Mouse (Mus musculus) kidney, embryonic 16.5 days (tissue): ENCODE data around the gene Smco2. TPM values are rescaled to one million over a fixed set of nuclear protein-coding genes. Genes with fewer than 3 reads are reported as not detected.
"Not testable (repeated sequence)": the region's sequence is repeated elsewhere in the genome, so short reads cannot be mapped to it uniquely, and the experiment has no call there.

Source experiments
- ATAC-seq: fragments of 200-750 bp; cut with Nextera tagmentation; 2 replicates; pipeline ENCODE4 v1.8.0; 2017; ENCODE audit warnings: moderate TSS enrichment; ENCODE audit not compliant: low FRiP score, low TSS enrichment
- H3K27ac ChIP-seq: fragments of 300-500 bp; sonication (generic); 2 replicates; pipeline ENCODE4 v1.5.1; 2014; ENCODE audit warnings: low read length
- H3K27me3 ChIP-seq: fragments of 300-500 bp; sonication (generic); 2 replicates; pipeline ENCODE4 v1.6.1; 2014; ENCODE audit warnings: low read length, control low read depth, mixed read lengths; ENCODE audit not compliant: insufficient read depth
- H3K36me3 ChIP-seq: fragments of 300-500 bp; sonication (generic); 2 replicates; pipeline ENCODE4 v1.6.1; 2014; ENCODE audit warnings: low read length, control low read depth, mixed read lengths; ENCODE audit not compliant: insufficient read depth
- H3K4me1 ChIP-seq: fragments of 300-500 bp; sonication (generic); 2 replicates; pipeline ENCODE4 v1.6.1; 2014; ENCODE audit warnings: low read length, control low read depth, mixed read lengths; ENCODE audit not compliant: insufficient read depth
- H3K4me2 ChIP-seq: fragments of 300-500 bp; sonication (generic); replicated peaks from 2 replicates; pipeline ENCODE4 v1.6.1; 2014; ENCODE audit warnings: low read depth, low read length
- H3K4me3 ChIP-seq: fragments of 300-500 bp; sonication (generic); 2 replicates; pipeline ENCODE4 v1.5.1; 2014; ENCODE audit warnings: mild to moderate bottlenecking, low read length
- H3K9ac ChIP-seq: fragments of 300-500 bp; sonication (generic); replicated peaks from 2 replicates; pipeline ENCODE4 v1.6.1; 2014; ENCODE audit warnings: low read length
- H3K9me3 ChIP-seq: fragments of 300-500 bp; sonication (generic); 2 replicates; pipeline ENCODE4 v1.6.1; 2016; ENCODE audit warnings: low read length, control low read depth
- WGBS: fragments of 180-500 bp; shearing (Covaris S2); extraction: QIAGEN DNeasy Blood & Tissue Kit; methylation state at CpG from one replicate; pipeline ENCODE4 v1.1.7; 2014; 5-methylcytosine and 5-hydroxymethylcytosine counted together
- polyA plus RNA-seq: library from polyadenylated mRNA; unstranded; fragments of >200 nt; fragmentation: Nextera tagmentation; extraction: Ambion mirVana; gene quantifications from 2 replicates; pipeline ENCODE4 v1.2.1, GENCODE M21; 2015

Gene Smco2
- polyA plus RNA-seq, 1 experiment from 2014 or later: not detected

DNA sequence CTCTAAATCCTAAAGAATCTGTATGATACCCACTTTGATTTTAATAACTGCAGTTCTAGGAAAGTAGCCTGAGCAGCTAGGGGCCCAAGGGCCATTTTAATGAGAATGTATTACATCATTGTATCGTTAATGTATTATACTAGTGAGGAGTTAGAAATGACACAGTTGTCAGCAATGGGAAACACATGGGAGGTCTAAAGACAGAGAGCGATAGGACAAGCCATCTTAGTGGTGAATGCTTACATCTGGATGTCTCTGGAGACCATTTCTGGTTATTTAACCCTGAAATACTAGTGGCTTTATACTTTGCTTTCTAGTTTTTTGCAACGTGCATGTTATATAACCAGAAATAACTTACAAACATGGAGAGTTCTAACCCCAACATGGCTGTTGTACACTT is 2.0 kb downstream of the Smco2 start:
- no peaks in the 10 kb centered on the region for H3K36me3 ChIP-seq
- H3K4me1 ChIP-seq: no peaks in the 10 kb centered on the region
- H3K9ac ChIP-seq: no peak overlapping the region
- H3K4me2 ChIP-seq: no peak overlapping the region
- no peak overlapping the region for H3K4me3 ChIP-seq
- ATAC-seq: no peak
- H3K9me3 ChIP-seq: peaks cover 4% of the 10 kb centered on the region; the same call in 1 of the 2 replicates
- WGBS: 67% methylated on average over 3 of the region's 3 CpGs
- H3K27me3 ChIP-seq: no peaks in the 10 kb centered on the region
- no peak overlapping the region for H3K27ac ChIP-seq

DNA sequence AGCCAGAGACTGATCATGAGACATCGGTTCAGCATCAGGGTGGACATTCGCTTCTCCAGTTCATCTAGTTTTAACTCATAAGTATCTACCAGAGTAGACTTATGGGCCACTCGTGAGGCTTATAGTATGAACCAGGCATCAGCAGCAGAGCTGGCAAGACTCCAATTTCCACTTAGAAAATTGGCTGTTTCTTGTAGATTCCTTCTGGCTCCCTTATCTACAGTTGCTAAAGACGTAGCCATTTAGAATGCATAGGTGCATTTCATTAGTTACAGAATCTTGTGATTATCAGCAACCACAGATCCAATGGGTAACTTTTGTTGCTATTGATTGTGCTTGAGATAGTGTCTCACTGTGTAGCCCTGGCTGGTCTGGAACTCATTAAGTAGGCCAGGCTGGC is 2.8 kb downstream of the Smco2 start:
- no peak overlapping the region for H3K4me2 ChIP-seq
- no peak overlapping the region for H3K9ac ChIP-seq
- H3K27ac ChIP-seq: no peak overlapping the region
- ATAC-seq: no peak
- peaks cover 4% of the 10 kb centered on the region; the same call in 1 of the 2 replicates for H3K9me3 ChIP-seq
- WGBS: 72% methylated on average over 4 of the region's 4 CpGs
- H3K36me3 ChIP-seq: no peaks in the 10 kb centered on the region
- no peaks in the 10 kb centered on the region for H3K27me3 ChIP-seq
- no peaks in the 10 kb centered on the region for H3K4me1 ChIP-seq
- H3K4me3 ChIP-seq: no peak overlapping the region

DNA sequence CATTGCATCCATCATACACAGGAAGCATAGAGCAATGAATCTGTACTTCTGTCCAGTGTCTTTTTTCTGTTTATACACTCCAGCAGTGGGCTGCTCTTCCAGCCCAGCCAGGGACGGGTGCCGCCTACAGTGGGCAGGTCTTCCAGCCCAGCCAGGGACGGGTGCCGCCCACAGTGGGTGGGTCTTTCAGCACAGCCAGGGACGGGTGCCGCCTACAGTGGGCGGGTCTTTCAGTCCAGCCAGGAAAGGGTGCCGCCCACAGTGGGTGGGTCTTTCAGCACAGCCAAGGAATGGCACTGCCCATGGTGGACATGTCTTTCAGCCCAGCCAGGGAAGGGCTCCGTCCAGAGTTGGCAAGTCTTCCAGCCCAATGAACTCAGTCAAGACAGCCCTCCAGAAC is 5.3 kb downstream of the Smco2 start:
- no peak overlapping the region for H3K9ac ChIP-seq
- H3K4me2 ChIP-seq: no peak overlapping the region
- no peaks in the 10 kb centered on the region for H3K36me3 ChIP-seq
- H3K27me3 ChIP-seq: no peaks in the 10 kb centered on the region
- H3K27ac ChIP-seq: no peak overlapping the region
- 94% methylated on average over 9 of the region's 9 CpGs for WGBS
- ATAC-seq: peak; percentile 54; the same call in 1 of the 2 replicates
- H3K4me1 ChIP-seq: no peaks in the 10 kb centered on the region
- H3K9me3 ChIP-seq: peaks cover 4% of the 10 kb centered on the region; the same call in 1 of the 2 replicates
- no peak overlapping the region for H3K4me3 ChIP-seq

DNA sequence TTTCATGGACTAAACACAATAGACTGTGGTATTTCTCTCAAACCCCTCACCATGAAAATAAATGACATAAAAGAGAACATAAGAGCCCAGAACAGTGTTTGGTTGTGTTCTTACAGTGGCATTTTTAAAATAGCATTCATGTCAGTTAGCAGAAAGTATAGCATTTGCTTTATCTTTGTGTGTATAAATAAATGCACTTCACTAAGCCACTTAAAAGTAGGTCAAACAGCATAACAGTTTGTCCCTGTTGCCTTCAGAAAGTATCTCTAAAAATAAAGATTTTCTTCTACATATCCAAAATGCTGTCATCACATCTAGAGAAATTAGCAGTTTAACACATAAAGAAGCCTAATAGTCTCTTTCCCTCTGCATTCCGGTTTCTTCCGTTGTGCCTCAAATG is 7.5 kb downstream of the Smco2 start:
- WGBS: 92% methylated on average over 2 of the region's 2 CpGs
- no peak for ATAC-seq
- Histone ChIP-seq H3K4me2 (no peak overlapping the region), H3K4me1 (no peaks in the 10 kb centered on the region), H3K9me3 (peaks cover 4% of the 10 kb centered on the region; the same call in 1 of the 2 replicates), H3K4me3 (no peak overlapping the region), H3K36me3 (no peaks in the 10 kb centered on the region), H3K27ac (no peak overlapping the region), H3K9ac (no peak overlapping the region), H3K27me3 (no peaks in the 10 kb centered on the region)

DNA sequence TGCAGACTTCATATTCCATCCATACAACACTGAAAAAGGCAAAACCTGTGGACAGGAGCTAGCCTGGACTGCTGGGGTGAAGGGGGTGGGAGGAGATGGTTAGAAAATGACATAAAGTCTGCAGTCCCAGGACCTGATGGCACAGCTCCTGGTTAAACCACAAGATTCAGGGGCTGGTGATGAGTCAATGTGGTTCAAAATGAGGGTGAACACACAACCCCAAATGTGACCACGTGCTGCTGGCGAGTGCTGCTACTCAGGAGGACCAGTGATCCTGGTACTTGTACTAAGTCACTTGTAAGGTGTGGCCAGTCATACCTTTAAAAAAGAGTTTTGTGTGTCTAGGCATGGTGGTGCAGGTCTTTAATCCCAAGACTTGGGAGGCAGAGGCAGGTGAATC is 13.2 kb downstream of the Smco2 start:
- no peak overlapping the region for H3K4me3 ChIP-seq
- no peaks in the 10 kb centered on the region for H3K27me3 ChIP-seq
- H3K9ac ChIP-seq: no peak overlapping the region
- no peak for ATAC-seq
- no peaks in the 10 kb centered on the region for H3K9me3 ChIP-seq
- WGBS: 88% methylated on average over 2 of the region's 2 CpGs
- H3K4me2 ChIP-seq: no peak overlapping the region
- H3K27ac ChIP-seq: no peak overlapping the region
- H3K36me3 ChIP-seq: no peaks in the 10 kb centered on the region
- H3K4me1 ChIP-seq: no peaks in the 10 kb centered on the region

DNA sequence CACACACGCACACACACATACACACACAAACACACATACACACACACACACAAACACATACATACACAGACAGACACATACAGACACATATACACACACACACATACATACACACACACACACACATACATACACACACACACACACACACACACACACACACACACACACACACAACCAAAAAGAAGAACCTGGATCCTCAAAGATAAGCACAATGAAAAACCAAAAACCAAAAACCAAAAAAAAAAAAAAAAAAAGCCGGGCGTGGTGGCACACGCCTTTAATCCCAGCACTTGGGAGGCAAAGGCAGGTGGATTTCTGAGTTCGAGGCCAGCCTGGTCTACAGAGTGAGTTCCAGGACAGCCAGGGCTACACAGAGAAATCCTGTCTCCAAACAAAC is 14.5 kb downstream of the Smco2 start:
- H3K9me3 ChIP-seq, ATAC-seq, H3K4me1 ChIP-seq, H3K4me3 ChIP-seq, H3K36me3 ChIP-seq, H3K27ac ChIP-seq, H3K27me3 ChIP-seq, H3K4me2 ChIP-seq, H3K9ac ChIP-seq: not testable (repeated sequence)
- WGBS: 83% methylated on average over 2 of the region's 5 CpGs

DNA sequence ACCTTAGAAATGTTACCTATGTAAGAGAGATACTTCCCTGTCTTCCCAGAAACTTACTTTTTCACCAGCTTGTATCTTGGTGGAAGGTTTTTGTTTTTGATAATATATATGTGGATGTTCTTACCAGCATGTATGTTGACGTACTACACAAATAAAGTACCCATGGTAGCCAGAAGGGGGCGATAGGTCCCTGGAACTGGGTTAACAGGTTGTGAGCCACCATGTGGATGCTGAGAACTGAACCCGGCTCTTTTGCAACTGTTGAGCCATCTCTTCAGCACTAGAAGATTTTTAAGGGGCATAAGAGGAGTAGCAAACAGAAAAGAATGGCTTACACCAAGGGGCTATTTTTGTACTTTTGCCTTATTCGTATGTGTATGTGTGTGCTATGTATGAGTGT is 15.8 kb downstream of the Smco2 start:
- Histone ChIP-seq H3K9ac (no peak overlapping the region), H3K4me1 (no peaks in the 10 kb centered on the region), H3K4me2 (no peak overlapping the region), H3K4me3 (no peak overlapping the region), H3K27ac (no peak overlapping the region), H3K9me3 (no peaks in the 10 kb centered on the region), H3K36me3 (no peaks in the 10 kb centered on the region), H3K27me3 (no peaks in the 10 kb centered on the region)
- no peak for ATAC-seq
- WGBS: 84% methylated on average over 4 of the region's 4 CpGs

DNA sequence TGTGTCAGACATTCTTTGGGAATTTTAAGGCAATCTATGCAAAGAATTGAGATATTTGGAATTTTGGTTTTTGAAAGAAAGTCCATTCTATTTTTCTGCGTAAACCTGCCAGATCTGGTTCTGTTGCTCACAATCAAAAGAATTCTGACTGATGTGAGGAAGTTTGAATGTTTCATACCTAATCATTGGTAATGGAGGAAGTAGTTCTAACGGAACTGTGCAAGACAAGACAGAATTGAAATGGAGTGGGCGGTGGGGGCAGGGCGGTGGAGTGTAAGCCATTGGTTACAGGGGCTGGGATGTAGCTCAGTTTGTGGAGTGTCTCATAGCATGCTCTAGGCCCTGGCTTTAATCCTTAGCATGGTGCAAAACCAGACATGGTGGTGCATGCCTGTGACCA is 22.1 kb downstream of the Smco2 start:
- Histone ChIP-seq H3K36me3 (no peaks in the 10 kb centered on the region), H3K9ac (no peak overlapping the region), H3K4me1 (no peaks in the 10 kb centered on the region; the same call in 1 of the 2 replicates), H3K4me3 (no peak overlapping the region), H3K27ac (no peak overlapping the region), H3K27me3 (no peaks in the 10 kb centered on the region), H3K4me2 (no peak overlapping the region), H3K9me3 (peaks cover 3% of the 10 kb centered on the region; the same call in 1 of the 2 replicates)
- WGBS: 94% methylated on average over 4 of the region's 4 CpGs
- ATAC-seq: no peak

DNA sequence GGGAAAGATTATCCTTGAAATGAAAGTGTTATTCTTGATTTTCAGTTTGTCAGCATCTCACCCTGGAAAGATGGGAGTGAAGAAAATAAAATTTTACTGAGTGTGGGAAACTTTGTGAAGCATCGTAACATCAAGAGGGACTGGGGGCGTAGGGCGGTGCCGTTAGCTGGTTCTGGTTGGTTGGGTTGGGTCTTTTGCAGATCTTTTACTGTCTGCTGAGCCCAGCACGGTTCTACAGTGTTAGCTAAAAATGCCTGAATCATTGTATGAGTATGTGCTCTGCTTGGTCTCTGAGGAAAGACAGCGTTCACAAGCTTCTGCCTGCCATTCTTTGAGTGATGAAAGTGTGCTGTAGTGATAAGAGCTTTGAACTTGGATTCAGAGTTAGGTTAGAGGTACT is 24.5 kb downstream of the Smco2 start:
- Histone ChIP-seq H3K4me2 (no peak overlapping the region), H3K4me1 (no peaks in the 10 kb centered on the region; the same call in 1 of the 2 replicates), H3K9ac (no peak overlapping the region), H3K9me3 (peaks cover 6% of the 10 kb centered on the region; the same call in 1 of the 2 replicates), H3K36me3 (no peaks in the 10 kb centered on the region), H3K27ac (no peak overlapping the region), H3K27me3 (no peaks in the 10 kb centered on the region), H3K4me3 (no peak overlapping the region)
- 48% methylated on average over 6 of the region's 6 CpGs for WGBS
- no peak for ATAC-seq

DNA sequence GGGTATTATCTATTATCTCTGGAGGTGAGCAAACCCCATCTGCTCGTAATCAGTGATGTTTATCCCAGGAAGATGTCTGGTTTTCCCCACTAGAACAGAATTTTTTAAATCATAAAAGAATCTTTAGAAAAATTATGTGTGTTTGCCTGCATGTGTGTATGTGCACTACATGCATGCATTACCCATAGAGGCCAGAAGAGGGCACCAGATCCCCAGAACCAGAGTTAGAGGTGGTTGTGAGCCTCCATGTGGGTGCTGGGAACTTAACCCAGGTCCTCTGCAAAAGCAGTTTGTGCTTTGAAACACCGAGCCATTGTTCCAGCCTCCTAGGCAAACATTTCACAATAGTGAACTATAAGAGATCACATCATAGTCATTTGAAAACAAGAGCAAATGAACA is 26.9 kb downstream of the Smco2 start:
- Histone ChIP-seq H3K36me3 (no peaks in the 10 kb centered on the region), H3K27me3 (no peaks in the 10 kb centered on the region), H3K9me3 (peaks cover 6% of the 10 kb centered on the region; the same call in 1 of the 2 replicates), H3K4me3 (no peak overlapping the region), H3K9ac (no peak overlapping the region), H3K4me2 (no peak overlapping the region), H3K27ac (no peak overlapping the region), H3K4me1 (no peaks in the 10 kb centered on the region; the same call in 1 of the 2 replicates)
- 92% methylated on average over 2 of the region's 2 CpGs for WGBS
- no peak for ATAC-seq
